Mouse (Mus musculus) brain, embryonic 14.5 days (tissue): Measurements from ENCODE around the gene Wipf2. TPM values are rescaled to one million over a fixed set of nuclear protein-coding genes. Genes with fewer than 3 reads are reported as not detected.
"Not testable (repeated sequence)": the region's sequence is repeated elsewhere in the genome, so short reads cannot be mapped to it uniquely, and the experiment has no call there.

Experiments
- DNase-seq: peaks from one replicate; pipeline ENCODE4 v3.0.0-alpha.2; 2011; ENCODE audit warnings: low read depth
- CTCF ChIP-seq: fragments of 200-500 bp; IDR thresholded peaks from 2 replicates; pipeline ENCODE4 v1.5.1; 2012; ENCODE audit warnings: inconsistent platforms, mild to moderate bottlenecking, moderate library complexity, borderline replicate concordance; ENCODE audit not compliant: insufficient read depth, insufficient read length; ENCODE audit errors: extremely low read depth
- POLR2A ChIP-seq: fragments of 200-500 bp; IDR thresholded peaks from 2 replicates; pipeline ENCODE4 v1.6.1; 2012; ENCODE audit warnings: mild to moderate bottlenecking, inconsistent platforms, borderline replicate concordance; ENCODE audit not compliant: poor library complexity, insufficient read depth, insufficient read length, severe bottlenecking; ENCODE audit errors: extremely low read depth
- polyA plus RNA-seq: library from polyadenylated mRNA; depleted of rRNA; stranded (reverse); fragments of >200 nt; gene quantifications from 2 replicates; pipeline ENCODE4 v1.2.3, GENCODE M21; 2012; rRNA removed

Wipf2 gene
- polyA plus RNA-seq = 11.0 and 14.7 TPM in 2 replicates

DNA sequence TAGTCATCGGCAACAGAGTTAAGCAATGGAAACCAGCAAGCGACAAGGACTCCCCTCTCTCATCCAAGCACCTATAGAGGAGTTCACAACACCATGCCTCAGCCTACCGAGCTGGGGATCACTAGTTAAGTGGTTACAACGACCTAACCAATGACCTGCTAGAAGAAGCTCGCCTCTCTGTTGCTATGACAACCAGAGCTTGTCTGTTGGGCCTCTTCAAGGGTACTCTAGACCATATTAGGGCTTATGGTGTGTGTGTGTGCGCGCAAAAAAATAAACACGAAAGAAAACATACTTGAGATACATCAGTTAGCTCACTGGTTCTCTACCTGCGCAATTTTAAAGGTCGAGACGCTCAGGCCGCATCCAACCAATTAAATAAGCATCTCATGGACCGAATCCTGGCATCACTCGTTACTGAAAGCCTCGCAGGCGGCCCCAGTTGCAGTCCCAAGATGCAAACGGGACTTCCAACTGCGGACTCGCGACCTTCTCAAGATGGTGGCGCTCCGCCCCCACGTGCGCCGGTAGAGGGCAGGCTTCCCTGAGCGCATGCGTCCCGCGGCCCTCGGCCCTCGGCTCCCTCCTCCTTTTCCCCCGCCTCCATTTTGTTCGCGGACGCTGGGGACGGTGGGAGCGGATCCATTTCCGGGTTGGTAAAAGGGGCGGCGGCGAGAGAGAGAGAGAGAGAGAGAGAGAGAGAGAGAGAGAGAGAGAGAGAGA lies at the start of gene Wipf2:
Wipf2 (plus strand) TSS at position 611 of the 723 bp plus-strand sequence.
- peak; percentile 98 for DNase-seq
- TF ChIP-seq CTCF (peak; percentile 66), POLR2A (peak; percentile 33; the same call in 1 of the 2 replicates)

DNA sequence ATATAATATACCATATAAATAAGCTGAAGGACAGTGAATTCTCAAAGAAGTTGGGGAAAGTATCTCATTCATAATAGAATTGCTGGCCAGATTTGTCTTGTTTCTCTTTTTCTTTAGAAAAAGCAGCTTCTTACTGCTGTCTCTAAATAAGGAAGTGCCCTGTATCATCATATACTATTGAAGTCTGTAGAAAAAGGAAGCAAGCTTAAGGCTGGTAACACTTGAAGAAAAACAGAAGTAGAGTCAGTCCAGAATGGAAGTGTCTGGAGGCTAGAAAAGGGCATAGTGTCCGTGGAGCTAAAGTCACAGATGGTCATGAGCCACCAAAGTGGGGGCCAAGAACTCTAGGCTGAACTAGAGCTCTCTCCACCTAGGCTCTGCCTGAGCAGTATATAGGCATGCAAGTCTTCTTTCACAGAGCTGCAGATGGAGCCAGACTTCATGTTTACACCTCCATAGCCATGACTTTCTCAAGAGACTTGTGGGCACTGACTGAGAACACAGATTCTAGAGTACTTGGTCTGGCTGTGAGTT lies 46.7 kb upstream of the Wipf2 start:
- TF ChIP-seq CTCF (no peak), POLR2A (no peak)
- DNase-seq = no peak

DNA sequence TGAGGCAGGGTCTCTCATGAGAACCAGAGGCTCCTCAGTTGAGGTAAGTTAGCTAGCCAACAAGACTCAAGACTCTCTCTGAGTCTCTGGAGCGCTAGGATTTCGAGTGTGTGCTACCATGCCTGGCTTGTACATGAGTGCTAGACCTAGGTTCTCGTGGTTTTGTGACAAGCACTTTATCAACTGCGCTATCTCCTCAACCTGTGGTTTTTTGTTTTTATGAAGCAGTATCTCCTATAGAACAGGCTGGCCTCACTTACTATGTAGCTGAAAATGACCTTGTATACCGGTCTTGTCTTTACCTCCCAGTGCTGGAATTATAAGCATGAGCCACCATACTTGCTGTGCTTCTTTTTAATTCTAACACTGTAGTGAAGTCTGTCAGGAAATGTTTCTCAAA lies 42.5 kb upstream of the Wipf2 start:
- TF ChIP-seq POLR2A = no peak
- no peak for DNase-seq

DNA sequence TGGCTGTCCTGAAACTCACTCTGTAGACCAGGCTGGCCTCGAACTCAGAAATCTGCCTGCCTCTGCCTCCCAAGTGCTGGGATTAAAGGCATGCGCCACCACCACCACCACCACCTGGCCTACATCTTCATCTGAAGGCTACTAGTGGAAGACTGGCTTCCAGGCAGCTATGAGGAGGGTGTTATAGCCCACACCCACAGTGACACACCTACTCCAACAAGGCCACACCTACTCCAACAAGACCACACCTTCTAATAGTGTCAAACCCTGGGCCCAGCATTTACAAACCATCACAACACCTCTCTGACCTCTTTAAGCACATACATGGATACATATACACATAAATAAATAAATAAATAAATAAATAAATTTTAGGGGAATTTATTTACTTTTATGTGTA lies 37.4 kb upstream of the Wipf2 start:
- DNase-seq = not testable (repeated sequence)

DNA sequence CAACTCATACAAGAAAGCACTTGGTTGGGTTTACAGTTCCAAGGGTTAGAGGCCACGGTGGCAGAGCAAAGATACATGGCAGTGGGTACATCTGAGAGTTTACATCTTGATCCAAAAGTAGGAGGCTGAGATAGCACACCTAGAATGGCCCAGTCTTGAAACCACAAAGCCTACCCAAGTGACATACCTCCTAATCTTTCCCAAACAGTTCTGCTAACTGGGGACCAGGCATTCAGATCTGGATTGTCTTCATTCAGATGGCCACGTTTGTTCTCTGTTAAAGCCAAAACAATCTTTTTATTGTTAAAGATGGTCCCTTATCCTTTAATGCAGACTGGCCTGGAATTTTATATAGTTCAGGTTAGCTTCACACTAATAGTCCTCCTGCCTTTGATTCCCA lies 35.6 kb upstream of the Wipf2 start:
- no peak for DNase-seq
- TF ChIP-seq CTCF (no peak), POLR2A (no peak)

DNA sequence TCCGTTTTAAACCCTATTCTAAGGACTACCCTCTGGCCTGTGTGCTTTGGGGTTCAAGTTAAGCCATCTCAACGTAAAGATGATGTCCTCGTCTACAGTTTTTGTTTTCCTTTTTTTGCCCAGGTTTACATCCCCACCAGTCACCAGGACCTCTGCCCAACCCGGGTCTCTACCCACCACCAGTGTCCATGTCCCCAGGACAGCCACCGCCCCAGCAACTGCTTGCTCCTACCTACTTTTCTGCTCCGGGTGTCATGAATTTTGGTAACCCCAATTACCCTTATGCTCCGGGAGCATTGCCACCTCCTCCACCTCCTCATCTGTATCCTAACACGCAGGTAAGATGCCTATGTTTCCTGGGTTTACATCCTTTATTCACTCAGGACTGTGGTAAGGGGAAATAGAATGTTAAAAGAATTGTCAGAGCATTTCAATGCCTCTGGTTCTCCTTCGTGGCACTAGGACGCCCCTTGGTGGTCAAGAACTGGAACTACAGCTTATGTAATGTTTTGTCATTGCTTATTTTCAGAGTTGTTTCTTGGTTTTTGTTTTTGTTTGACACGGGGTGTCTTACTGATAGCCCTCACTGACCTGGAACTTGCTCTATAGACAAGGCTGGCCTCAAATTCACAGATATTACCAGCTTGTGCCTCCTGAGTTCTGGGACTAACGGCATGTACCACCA lies 34.2 kb upstream of the Wipf2 start:
- peak; percentile 52 for DNase-seq
- TF ChIP-seq CTCF = peak; percentile 72; the same call in 1 of the 2 replicates
- TF ChIP-seq POLR2A = no peak

DNA sequence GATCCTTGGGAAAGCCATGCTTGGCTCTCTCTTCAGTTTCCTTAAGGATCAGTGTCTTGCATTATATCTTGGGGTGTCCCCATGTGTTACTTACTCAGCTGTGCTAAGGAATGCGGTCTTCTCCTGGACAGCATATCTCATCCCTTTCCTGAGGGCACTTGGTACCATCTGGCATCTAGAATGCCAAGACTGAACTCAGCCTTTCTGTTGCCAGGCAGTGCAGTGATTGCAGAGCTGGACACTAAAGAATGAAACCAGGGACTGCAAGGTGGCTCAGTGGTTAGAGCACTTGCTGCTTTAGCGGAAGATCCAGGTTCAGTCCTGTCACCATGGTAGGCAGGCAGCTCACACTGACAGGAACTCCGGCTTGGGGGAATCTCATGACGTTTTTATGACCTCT lies 33.6 kb upstream of the Wipf2 start:
- no peak for DNase-seq
- TF ChIP-seq CTCF = no peak
- no peak for TF ChIP-seq POLR2A

DNA sequence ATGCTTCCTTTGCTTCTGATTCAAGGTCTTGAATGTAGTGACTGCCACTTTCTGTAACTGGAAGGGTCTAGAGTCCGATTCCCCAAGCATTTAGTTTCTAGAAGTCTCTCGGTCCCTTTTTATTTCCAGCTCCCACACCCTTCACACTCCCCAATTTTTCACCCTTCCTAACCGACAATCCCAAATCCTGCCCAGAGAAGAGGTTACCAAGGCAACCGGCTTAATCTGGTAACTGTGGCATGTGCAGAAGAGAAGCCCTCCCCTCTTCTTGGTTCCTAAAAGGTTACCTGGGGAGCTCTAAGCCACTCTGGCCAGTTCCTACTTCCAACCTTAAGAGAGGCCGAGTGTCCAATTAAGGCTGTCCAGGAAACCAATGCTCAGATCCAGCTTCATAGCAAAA lies 28.1 kb upstream of the Wipf2 start:
- TF ChIP-seq CTCF (no peak), POLR2A (no peak)
- DNase-seq = peak; percentile 28

DNA sequence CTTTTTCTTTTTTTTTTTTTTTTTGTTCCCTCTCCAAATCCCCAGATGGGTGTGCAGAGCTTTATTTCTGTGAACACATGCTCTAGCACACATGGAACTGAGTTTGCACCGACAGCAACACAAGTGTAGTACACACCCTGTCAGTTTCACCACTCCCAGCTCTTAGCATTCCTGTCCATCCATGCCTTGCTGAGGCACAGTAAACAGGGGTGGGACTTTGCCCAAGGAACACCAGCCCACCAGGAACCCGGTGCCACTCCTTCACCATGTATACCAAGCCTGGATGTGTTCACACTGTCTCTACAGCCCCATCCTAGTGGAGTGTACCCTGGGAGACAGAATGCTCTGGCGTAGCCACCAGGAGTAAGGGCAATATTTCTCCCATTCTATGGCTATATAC lies 27.7 kb upstream of the Wipf2 start:
- TF ChIP-seq POLR2A (no peak), CTCF (no peak)
- DNase-seq = no peak

DNA sequence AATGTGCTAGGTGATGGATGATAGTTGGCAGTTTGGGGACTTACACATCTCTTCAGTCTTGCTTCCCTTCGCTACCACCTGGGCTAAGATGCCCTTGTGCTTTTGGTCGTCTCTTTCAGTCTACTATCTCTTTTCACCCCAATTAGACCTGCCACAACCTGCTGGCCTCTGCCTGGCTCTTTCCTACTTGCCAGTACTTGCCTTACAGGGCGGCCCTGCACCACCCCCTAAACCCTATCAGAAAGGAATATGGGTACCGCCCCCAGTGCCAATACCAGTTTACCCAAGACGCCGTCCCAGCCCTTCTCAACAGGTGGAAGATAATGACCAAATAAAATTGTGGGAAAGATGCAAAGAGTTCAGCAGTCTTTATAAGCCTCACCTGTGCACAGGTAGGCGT lies 27.3 kb upstream of the Wipf2 start:
- no peak for DNase-seq

DNA sequence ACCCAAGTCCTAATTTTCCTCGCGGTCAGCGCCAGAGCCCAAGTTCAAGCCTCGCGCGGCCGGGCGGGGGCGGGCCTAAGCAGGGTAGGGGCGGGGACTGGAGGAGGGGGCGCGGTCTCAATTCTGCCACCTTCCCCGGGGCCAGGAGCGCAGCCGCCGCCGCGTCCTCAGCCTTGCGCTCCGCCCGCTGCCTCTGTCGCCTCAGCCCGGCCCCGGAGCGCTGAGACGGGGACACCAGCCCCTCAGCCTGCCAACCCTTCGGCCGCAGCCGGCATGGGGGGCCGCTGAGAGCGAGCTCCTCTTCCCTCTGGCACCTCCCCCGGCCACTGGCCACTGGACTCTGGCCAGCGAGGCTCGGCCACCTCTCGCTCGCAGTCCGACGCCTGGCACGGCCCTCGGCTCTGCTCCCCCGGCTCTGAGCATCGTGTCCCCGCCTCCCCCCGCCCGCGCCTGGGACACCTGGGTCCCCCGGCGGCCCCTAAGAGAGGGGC lies 26.7 kb upstream of the Wipf2 start, which contains the start of gene Rapgefl1:
Rapgefl1 (plus strand) TSS at position 135 of the 491 bp plus-strand sequence.
- DNase-seq = peak; percentile 88
- TF ChIP-seq POLR2A = peak; percentile 48; the same call in 1 of the 2 replicates
- no peak for TF ChIP-seq CTCF

More for the DNA sequence above, 27.3 kb upstream of the Wipf2 start:
- TF ChIP-seq CTCF (no peak), POLR2A (no peak)
